Mouse (Mus musculus) c-Kit-positive CD71-negative TER-119-negative erythroid progenitor cells, embryonic 14.5 days (primary cell): ENCODE results near the gene Ccdc155.
A peak's percentile ranks its signal among the peaks of the same experiment; 100 is the strongest.
"Not testable (repeated sequence)": the region's sequence is repeated elsewhere in the genome, so short reads cannot be mapped to it uniquely, and the experiment has no call there.

Experiments used
- DNase-seq: peaks from one replicate; pipeline ENCODE4 v3.0.0-alpha.2; 2013; ENCODE audit warnings: low read depth

Gene Ccdc155

GRCm38 (mm10) chr7:45191161-45191560 is 13.5 kb downstream of the Ccdc155 start:
- DNase-seq: no peak

DNA sequence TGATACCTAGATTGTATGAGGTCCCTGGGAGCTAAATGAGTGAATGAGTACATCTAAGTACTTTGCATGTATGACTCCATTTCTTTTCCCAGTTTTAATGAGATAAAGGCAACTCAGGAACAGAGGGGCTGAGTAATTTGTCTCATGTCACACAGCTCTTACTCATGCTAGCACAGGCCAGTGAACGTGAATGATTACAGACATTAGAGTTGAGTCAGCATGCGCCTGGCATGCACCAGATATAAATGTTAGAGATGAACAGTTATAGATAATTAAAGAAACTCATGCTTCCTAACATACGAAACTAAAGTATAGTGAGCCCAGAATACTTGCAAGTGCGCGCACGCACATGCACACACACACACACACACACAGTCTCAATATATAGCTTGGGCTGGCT is 14.5 kb downstream of the Ccdc155 start:
- DNase-seq: no peak

- no peak for DNase-seq
Observed at GRCm38 (mm10) chr7:45189600-45189999, 15.1 kb downstream of the Ccdc155 start.

DNA sequence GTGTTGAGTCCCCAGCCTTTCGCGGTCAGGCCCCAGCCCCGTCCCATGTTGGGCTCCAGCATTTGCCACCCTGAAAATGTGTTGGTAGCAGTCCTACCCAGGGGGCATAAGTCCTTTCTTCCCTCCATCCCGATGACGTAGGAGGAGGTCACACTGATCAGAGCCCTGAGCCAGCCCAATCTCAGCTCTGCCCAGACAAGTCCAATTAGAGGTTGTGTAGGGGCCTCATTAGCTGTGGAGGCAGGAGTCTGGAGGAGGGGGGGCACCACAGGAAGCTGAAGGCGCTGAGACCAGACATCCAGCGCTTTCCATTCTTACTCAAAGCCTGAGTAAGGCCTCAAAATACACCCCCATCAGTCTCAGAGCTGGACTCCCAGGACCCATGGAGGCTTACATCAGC is 18.8 kb downstream of the Ccdc155 start:
- no peak for DNase-seq

GRCm38 (mm10) chr7:45183672-45184071 is 21.0 kb downstream of the Ccdc155 start:
- no peak for DNase-seq

DNA sequence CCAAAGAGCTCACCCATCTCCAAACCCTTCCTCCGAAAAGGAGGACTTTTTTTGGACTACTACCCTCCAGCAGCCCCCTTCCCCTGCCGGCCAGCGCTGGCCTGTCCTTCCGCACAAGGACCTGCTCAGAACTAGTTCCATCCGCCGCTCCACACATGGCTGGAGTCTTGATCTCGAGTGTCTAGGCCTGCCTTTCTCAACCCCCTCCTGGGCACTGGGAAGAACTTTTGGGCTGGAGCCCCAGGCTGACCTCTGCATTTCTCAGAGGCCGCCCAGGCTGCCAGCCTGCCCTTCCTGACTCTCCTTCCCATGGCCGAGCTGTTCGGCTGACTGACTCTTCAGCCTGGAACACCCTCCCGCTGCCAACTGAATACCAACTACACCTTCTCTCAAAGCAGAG is 22.1 kb downstream of the Ccdc155 start:
- DNase-seq: no peak

DNA sequence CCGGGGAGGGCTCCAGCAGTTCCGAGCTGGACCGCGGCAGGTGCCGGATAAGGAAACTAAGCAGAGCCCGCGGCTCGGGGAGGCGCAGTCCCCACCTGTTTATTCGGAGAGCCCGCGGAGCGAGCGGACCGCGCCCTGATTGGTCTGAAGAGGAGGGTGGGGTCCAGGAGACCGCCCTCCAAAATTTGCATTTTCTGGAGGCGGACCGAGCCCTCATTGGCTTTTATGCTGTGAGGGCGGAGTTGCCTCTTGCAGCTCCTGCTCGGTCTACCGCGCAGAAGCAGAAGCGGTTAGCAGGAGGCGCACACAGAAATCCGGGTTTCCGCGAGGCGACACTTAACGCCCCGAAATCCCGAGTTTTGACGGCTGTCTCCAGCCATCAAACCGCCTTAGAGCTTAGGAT is 22.5 kb downstream of the Ccdc155 start:
- DNase-seq: peak; percentile 89

- no peak for DNase-seq
Observed at GRCm38 (mm10) chr7:45181540-45181939, 23.2 kb downstream of the Ccdc155 start.

GRCm38 (mm10) chr7:45180896-45181477 is 23.7 kb downstream of the Ccdc155 start, which contains the start of gene Pth2:
Gene Pth2 (plus strand): TSS chr7:45180995.
- no peak for DNase-seq

DNA sequence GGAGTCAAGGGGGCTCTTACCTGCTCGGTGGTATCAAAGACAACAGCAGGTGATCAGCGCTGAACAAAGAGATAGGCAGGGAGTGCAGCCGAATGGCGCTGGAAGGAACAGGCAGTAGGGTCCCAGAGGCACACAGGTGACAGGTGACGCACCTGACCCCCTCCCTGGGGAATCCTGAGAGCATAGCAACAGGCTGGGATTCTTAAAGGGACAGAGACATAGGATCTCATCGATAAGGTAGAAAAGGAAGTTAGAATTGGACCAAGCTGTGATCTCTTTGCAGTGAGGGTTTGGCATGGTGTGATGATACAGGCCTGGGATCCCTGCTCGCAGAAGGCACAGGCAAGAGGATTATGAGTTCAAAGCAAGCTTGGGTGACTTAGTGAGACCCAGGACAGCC is 25.2 kb downstream of the Ccdc155 start, which contains the start of gene Gfy:
Gene Gfy, minus strand, starts transcription at position 101 of the 400 bp plus-strand sequence.
- DNase-seq: no peak

DNA sequence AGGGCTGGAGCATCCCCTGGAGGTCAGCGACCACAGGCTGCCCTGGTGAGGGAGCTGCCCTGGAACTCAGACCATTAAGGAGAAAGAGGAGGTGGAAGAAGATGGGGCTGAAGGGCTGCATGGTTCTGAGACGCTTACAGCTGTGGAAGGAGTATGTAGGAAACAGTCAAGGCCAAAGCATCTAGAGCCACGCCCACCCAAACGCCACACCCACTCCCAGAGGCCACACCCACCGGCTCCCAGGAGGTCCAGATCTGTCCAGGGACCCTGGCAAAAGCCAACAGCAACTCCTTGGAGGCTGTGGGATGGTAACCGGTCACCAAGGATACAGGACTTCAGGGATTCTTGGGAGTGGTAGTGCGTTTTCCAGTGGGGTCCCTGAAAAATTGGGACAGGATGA is 26.1 kb downstream of the Ccdc155 start:
- DNase-seq: no peak

DNA sequence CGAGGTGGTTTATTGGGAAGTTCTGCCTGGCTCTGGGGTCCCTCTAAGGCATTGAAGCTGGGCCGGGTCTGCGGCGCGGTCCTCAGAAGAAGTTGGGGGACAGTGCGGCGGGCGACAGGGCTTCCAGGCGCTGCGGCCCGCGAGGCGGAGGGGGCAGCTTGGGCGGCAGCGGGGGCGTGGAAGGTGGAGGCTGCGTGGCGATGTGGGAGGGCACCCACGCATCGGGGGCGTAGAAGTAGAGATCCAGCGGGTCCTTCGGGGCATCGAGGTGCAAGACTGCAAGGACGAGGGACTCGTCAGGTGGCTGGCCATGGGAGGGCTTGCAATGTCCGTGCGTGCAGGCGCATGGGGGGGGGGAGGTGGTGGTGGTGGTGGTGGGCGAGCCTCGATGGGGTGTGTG is 28.3 kb downstream of the Ccdc155 start:
- DNase-seq: no peak

DNA sequence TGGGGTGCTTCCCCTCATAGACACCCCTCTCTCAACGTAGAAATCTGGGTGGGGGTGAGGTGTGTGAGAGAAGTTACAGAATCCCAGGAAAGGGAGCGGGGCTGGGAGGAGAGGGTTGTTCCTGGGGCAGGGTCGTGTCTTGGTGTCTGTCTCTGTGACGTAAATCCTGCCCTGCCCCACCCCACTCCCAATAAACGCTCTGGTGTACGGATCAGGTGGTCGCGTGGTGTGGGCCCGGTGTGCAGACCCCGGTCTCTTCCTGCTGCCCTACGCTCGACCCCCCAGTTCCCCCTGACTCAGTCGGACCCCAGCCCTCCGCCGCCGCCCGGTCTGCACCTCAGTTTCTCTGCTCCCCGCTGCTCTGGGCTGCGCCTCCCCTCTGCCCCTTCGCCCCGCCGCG is 28.8 kb downstream of the Ccdc155 start:
- no peak for DNase-seq

DNA sequence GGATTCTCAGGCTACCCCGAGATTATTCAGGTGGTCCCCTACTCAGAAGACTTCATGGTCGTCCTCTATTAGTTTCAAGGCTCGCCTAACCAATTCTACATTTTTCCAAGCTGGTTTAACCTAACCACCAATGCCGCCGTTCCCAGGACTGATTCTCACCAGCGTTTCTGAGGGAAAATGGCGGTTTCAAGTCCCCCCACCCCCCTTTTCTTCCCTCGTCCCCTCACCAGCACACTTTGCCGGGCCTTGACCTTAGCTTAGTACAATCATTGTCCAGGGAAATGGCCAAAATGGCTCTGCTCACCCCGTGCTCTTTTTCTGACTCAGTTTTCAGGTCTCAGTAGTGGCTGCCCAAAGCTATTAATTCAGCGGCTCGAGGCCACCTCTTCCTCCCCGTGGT is 29.3 kb downstream of the Ccdc155 start:
- DNase-seq: no peak

DNA sequence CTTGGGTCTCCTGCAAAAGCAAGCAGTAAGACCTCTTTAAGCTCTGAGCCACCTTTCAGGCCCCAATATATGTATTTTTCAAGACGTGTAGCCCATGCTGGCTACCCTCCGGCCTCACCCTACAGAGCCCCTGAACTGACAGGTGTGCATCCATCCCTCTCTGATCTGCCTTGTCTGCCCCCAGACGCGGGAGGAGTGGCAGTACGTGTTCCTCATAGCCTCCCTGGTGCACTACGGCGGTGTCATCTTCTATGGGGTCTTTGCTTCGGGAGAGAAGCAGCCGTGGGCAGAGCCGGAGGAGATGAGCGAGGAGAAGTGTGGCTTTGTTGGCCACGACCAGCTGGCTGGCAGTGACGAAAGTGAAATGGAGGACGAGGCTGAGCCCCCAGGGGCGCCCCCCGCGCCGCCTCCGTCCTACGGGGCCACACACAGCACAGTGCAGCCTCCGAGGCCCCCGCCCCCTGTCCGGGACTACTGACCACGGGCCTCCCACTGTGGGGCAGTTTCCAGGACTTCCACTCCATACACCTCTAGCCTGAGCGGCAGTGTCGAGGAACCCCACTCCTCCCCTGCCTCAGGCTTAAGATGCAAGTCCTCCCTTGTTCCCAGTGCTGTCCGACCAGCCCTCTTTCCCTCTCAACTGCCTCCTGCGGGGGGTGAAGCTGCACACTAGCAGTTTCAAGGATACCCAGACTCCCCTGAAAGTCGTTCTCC is 30.0 kb downstream of the Ccdc155 start:
- DNase-seq: no peak

- not testable (repeated sequence) for DNase-seq
Observed at GRCm38 (mm10) chr7:45173772-45174171, 30.9 kb downstream of the Ccdc155 start.

DNA sequence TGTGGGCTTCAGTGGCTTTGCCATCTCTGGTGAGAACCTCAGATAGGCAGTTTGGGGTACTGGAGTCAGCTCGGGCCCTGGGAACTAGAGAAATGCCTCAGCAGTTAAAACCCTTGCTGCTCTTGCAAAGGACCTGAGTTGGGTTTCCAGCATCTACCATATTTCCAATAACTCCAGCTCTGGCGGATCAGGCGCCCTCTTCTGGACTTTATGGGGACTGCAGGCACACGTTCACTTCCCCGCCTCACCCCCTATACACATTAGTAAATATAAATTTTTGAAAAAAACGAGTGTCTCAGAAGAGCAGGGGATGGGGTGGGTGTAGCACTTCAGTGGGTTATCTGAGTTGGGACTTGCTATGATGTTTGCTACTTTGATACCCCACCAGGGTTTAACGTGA is 31.7 kb downstream of the Ccdc155 start:
- DNase-seq: no peak

DNA sequence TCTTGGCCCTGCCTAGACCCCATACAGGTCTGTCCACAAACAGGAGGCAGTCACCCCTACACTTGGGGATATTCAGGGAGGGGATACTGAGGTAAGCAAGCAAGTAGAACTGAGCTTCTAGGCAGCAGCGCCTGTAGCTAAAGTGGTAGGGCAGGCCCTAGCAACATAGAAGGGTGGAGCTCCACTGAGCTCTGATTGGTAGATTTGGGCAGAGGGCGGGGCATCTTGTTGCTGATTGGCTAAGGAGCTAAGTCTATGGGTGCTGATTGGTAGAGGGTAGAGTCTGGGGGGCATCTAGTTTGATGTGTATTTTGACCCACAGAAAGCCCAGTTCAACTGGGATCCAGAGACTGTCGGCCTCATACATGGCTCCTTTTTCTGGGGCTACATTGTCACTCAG is 35.2 kb downstream of the Ccdc155 start:
- no peak for DNase-seq

GRCm38 (mm10) chr7:45168656-45169055 is 36.0 kb downstream of the Ccdc155 start:
- no peak for DNase-seq

- no peak for DNase-seq
Observed at GRCm38 (mm10) chr7:45167761-45168445, 36.8 kb downstream of the Ccdc155 start.

- DNase-seq: no peak
Observed at GRCm38 (mm10) chr7:45166950-45167401, 37.7 kb downstream of the Ccdc155 start.

DNA sequence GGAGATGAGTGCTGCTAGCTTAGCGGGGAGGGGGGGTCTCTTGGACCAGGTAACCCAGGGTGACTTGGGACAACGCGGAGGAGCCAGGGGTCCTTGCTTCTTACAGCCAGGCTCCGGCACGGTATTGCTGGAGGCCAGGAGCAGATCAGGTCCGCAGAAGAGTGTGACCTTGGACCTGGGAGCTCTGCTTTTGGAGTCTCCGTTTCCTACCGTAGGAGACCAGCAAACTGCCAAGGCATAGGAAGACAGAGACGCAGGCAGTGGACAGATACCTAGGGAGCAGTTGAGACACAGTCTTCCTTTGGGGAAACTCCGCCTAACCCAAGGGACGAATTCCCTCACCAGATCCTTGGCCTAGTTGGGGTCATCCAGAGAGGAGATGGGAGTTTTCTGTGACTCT is 39.0 kb downstream of the Ccdc155 start:
- DNase-seq: no peak

DNA sequence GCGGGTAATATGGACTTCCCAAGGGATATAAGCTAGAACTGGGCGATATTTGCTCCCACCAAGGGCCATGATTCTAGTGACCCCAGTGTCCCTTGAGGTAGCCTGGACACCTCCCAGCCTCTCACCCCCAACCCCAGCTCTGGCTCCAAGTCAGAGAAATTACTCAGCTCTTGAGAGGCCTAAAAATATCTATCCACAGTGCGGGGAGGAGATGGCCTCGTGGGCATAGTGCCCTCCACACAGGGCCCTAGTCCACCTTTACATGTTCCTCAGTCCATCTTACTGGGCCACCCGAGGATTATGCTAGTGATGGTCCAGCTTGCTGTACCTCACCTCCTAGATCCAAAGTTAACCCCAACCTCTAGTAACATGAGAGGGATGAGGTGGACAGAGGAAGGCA is 39.9 kb downstream of the Ccdc155 start:
- DNase-seq: no peak
